Mouse (Mus musculus) liver, postnatal 0 days (tissue): Measurements from ENCODE around the gene Epb41. TPM values are rescaled to one million over a fixed set of nuclear protein-coding genes. Genes with fewer than 3 reads are reported as not detected.
A peak's percentile ranks its signal among the peaks of the same experiment; 100 is the strongest.

Source experiments
- ATAC-seq: fragments of 200-750 bp; cut with Nextera tagmentation; 2 replicates; pipeline ENCODE4 v1.8.0; 2017; ENCODE audit warnings: mild to moderate bottlenecking, moderate library complexity
- DNase-seq: peaks from one replicate; pipeline ENCODE4 v3.0.0-alpha.2; 2016
- H3K27ac ChIP-seq: fragments of 300-500 bp; sonication (generic); 2 replicates; pipeline ENCODE4 v1.5.1; 2014; ENCODE audit warnings: antibody characterized with exemption, moderate library complexity, mild to moderate bottlenecking, low read depth
- H3K27me3 ChIP-seq: fragments of 300-500 bp; sonication (generic); 2 replicates; pipeline ENCODE4 v1.6.1; 2014; ENCODE audit warnings: low read length, control low read depth, mixed read lengths; ENCODE audit not compliant: insufficient read depth
- H3K36me3 ChIP-seq: fragments of 300-500 bp; sonication (generic); replicated peaks from 2 replicates; pipeline ENCODE4 v1.6.1; 2014; ENCODE audit warnings: mild to moderate bottlenecking, control low read depth, low read length, moderate library complexity, mixed read lengths; ENCODE audit not compliant: insufficient read depth
- H3K4me1 ChIP-seq: fragments of 300-500 bp; sonication (generic); 2 replicates; pipeline ENCODE4 v1.6.1; 2014; ENCODE audit warnings: antibody characterized with exemption, mild to moderate bottlenecking, control low read depth; ENCODE audit not compliant: insufficient read depth
- H3K4me2 ChIP-seq: fragments of 300-500 bp; sonication (generic); 2 replicates; pipeline ENCODE4 v1.6.1; 2014; ENCODE audit warnings: low read depth, mild to moderate bottlenecking, low read length, moderate library complexity, mixed read lengths
- H3K4me3 ChIP-seq: fragments of 300-500 bp; sonication (generic); 2 replicates; pipeline ENCODE4 v1.5.1; 2014; ENCODE audit warnings: low read depth, low read length
- H3K9ac ChIP-seq: fragments of 300-500 bp; sonication (generic); replicated peaks from 2 replicates; pipeline ENCODE4 v1.6.1; 2014; ENCODE audit warnings: mild to moderate bottlenecking, moderate library complexity
- H3K9me3 ChIP-seq: fragments of 300-500 bp; sonication (generic); 2 replicates; pipeline ENCODE4 v1.6.1; 2016; ENCODE audit warnings: mild to moderate bottlenecking, control low read depth, low read length, mixed read lengths
- CTCF ChIP-seq: sonication (generic); IDR thresholded peaks from 2 replicates; pipeline ENCODE4 v1.5.1; 2016; ENCODE audit warnings: antibody characterized with exemption, low read depth
- EP300 ChIP-seq: IDR thresholded peaks from 2 replicates; pipeline ENCODE4 v1.6.1; 2016; ENCODE audit warnings: antibody characterized with exemption, low read depth, mild to moderate bottlenecking
- WGBS: fragments of 180-500 bp; shearing (Covaris S2); extraction: QIAGEN DNeasy Blood & Tissue Kit; methylation state at CpG from one replicate; pipeline ENCODE4 v1.1.7; 2014; ENCODE audit not compliant: insufficient replicate concordance; 5-methylcytosine and 5-hydroxymethylcytosine counted together
- polyA plus RNA-seq: library from polyadenylated mRNA; unstranded; fragments of >200 nt; fragmentation: Nextera tagmentation; extraction: Ambion mirVana; gene quantifications from 2 replicates; pipeline ENCODE4 v1.2.1, GENCODE M21; 2015

The Epb41 gene
- polyA plus RNA-seq, 1 experiment from 2014 or later, result 75.1 TPM

- DNase-seq, result no peak
- H3K27me3 ChIP-seq, result peaks cover 24% of the 10 kb centered on the region; the same call in 1 of the 2 replicates
- H3K4me2 ChIP-seq, result no peak overlapping the region
- no peak overlapping the region for H3K9ac ChIP-seq
- no peaks in the 10 kb centered on the region for H3K9me3 ChIP-seq
- WGBS, result 59% methylated on average over 4 of the region's 4 CpGs
- no peaks in the 10 kb centered on the region for H3K36me3 ChIP-seq
- TF ChIP-seq EP300, result no peak
- TF ChIP-seq CTCF, result no peak
- H3K4me1 ChIP-seq, result peaks cover 4% of the 10 kb centered on the region; the same call in 1 of the 2 replicates
- no peak overlapping the region for H3K27ac ChIP-seq
- no peak overlapping the region for H3K4me3 ChIP-seq
- ATAC-seq, result peak; percentile 25; the same call in 1 of the 2 replicates
These were observed 36.1 kb upstream of the Epb41 start for GRCm38 (mm10) chr4:132111227-132111626.

DNA sequence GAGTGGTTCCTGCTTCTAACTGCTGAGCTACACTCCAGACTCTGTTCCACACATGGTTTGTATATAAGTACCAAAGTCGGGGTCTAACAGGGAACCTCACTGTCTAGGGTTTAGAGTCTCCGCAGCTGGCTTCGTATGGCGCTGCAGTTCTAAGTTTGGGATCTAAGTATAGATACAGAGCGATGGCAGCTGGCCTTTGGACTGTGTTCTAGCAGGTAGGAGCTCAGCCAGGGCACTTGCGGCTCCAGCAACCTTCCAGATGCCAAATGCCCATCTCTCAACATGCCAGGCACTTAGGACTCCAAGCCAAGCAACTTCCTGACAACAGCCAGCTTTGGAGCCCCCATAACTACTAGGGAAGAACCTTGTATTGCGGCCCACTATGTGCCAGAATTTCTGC lies 33.1 kb upstream of the Epb41 start:
- H3K4me3 ChIP-seq, result no peak overlapping the region
- no peak overlapping the region for H3K27ac ChIP-seq
- no peaks in the 10 kb centered on the region for H3K9me3 ChIP-seq
- 82% methylated on average over 7 of the region's 7 CpGs for WGBS
- H3K4me1 ChIP-seq, result 0 out of 2 replicates have a peak, but pooled peaks cover under 1% of the 10 kb centered on the region
- TF ChIP-seq EP300 (no peak), CTCF (no peak)
- ATAC-seq, result no peak
- no peak overlapping the region for H3K9ac ChIP-seq
- H3K4me2 ChIP-seq, result no peak overlapping the region
- H3K36me3 ChIP-seq, result no peaks in the 10 kb centered on the region
- no peak for DNase-seq
- H3K27me3 ChIP-seq, result peaks cover 13% of the 10 kb centered on the region; the same call in 1 of the 2 replicates

DNA sequence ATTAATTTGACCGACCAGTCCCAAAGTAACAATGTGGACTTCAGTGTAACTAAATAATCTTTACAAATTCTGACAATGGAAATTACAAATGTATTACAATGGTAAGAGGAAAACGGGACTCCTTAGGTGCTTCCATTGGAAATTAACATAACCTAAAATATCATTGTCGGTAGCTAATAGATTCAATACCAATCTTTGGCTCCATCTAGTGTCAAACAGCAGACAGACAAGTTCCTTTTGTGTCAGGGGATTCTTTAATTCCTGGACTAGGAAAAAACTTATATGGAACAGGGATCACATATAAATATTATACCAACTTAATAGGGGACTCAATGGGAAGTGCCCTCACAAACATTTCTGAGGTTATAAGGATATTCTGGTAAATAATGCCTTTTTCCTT lies 26.0 kb upstream of the Epb41 start:
- Histone ChIP-seq H3K9ac (no peak overlapping the region), H3K27me3 (no peaks in the 10 kb centered on the region), H3K36me3 (no peaks in the 10 kb centered on the region), H3K4me2 (no peak overlapping the region), H3K27ac (no peak overlapping the region), H3K4me3 (no peak overlapping the region), H3K4me1 (0 out of 2 replicates have a peak, but pooled peaks cover 2% of the 10 kb centered on the region), H3K9me3 (no peaks in the 10 kb centered on the region)
- DNase-seq (no peak), ATAC-seq (no peak)
- WGBS, result 44% methylated on average over 3 of the region's 3 CpGs
- peak; percentile 56 for TF ChIP-seq CTCF
- no peak for TF ChIP-seq EP300

- Histone ChIP-seq H3K27me3 (no peaks in the 10 kb centered on the region), H3K9ac (no peak overlapping the region), H3K4me3 (no peak overlapping the region), H3K27ac (no peak overlapping the region), H3K4me1 (0 out of 2 replicates have a peak, but pooled peaks cover 2% of the 10 kb centered on the region), H3K36me3 (no peaks in the 10 kb centered on the region), H3K4me2 (no peak overlapping the region), H3K9me3 (no peaks in the 10 kb centered on the region)
- no peak for ATAC-seq
- no peak for TF ChIP-seq EP300
- 77% methylated on average over 5 of the region's 5 CpGs for WGBS
- DNase-seq, result no peak
These were observed 24.4 kb upstream of the Epb41 start for GRCm38 (mm10) chr4:132099548-132099947.

DNA sequence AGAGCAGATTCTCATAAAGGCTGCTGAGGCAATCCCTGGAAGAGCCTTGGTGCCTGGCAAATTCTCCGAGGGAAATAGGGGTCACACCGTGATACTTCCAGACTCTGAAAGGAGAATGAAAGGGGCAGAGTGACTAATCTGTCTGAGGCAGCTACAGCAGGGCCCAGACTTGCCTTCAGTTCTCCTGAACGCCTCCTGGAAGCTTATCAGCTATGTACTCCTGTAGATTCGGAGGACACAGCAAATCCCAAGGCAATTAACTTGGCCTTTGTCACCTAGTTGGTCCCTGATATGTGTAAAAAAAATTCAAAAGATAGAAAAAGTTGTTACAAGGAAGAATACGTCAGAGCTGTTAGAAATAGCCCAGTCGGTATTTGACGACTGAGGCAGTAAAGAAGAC lies 19.9 kb upstream of the Epb41 start:
- no peak for TF ChIP-seq EP300
- no peak for TF ChIP-seq CTCF
- peaks cover 8% of the 10 kb centered on the region; the same call in 1 of the 2 replicates for H3K4me1 ChIP-seq
- ATAC-seq (no peak), DNase-seq (no peak)
- no peak overlapping the region for H3K9ac ChIP-seq
- H3K9me3 ChIP-seq, result no peaks in the 10 kb centered on the region
- no peaks in the 10 kb centered on the region for H3K36me3 ChIP-seq
- WGBS, result 66% methylated on average over 7 of the region's 7 CpGs
- no peaks in the 10 kb centered on the region for H3K27me3 ChIP-seq
- no peak overlapping the region for H3K4me3 ChIP-seq
- no peak overlapping the region for H3K27ac ChIP-seq
- no peak overlapping the region for H3K4me2 ChIP-seq

DNA sequence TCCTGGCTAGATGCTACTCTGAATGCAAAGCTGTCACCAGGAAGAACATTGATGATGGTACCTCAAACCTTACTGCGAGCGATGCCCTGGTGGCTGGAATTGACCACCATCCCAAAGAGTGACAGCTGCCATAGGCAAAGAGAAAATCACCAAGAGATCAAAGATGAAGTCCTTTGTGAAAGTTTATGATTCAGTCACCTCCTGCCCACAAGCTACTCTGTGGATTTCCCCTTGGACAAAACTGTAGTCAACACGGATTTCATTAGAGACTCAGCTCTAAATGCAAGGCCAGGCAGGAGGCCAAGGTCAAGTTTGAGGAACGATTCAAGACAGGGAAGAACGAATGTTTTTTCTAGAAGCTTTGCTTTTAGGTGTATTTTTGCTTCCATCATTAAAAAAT lies 18.8 kb upstream of the Epb41 start:
- Histone ChIP-seq H3K4me3 (no peak overlapping the region), H3K36me3 (no peaks in the 10 kb centered on the region), H3K4me1 (peaks cover 8% of the 10 kb centered on the region; the same call in 1 of the 2 replicates), H3K4me2 (no peak overlapping the region), H3K27me3 (no peaks in the 10 kb centered on the region), H3K27ac (no peak overlapping the region), H3K9me3 (no peaks in the 10 kb centered on the region), H3K9ac (no peak overlapping the region)
- DNase-seq (no peak), ATAC-seq (no peak)
- TF ChIP-seq EP300 (no peak), CTCF (no peak)
- WGBS, result 73% methylated on average over 5 of the region's 5 CpGs

- Histone ChIP-seq H3K27ac (no peak overlapping the region), H3K9ac (no peak overlapping the region), H3K4me1 (peaks cover 8% of the 10 kb centered on the region; the same call in 1 of the 2 replicates), H3K4me3 (no peak overlapping the region), H3K27me3 (no peaks in the 10 kb centered on the region), H3K4me2 (no peak overlapping the region), H3K36me3 (no peaks in the 10 kb centered on the region), H3K9me3 (no peaks in the 10 kb centered on the region)
- DNase-seq (no peak), ATAC-seq (peak; percentile 43; the same call in 1 of the 2 replicates)
- TF ChIP-seq EP300 (no peak), CTCF (no peak)
- WGBS, result 72% methylated on average over 6 of the region's 6 CpGs
These were observed 18.0 kb upstream of the Epb41 start for GRCm38 (mm10) chr4:132093136-132093535.
